Mouse (Mus musculus) intestine, embryonic 16.5 days (tissue): ENCODE data around the gene 9630041A04Rik. TPM values are rescaled to one million over a fixed set of nuclear protein-coding genes. Genes with fewer than 3 reads are reported as not detected.

Experiments used
- ATAC-seq: fragments of 200-750 bp; cut with Nextera tagmentation; 2 replicates; pipeline ENCODE4 v1.8.0; 2017; ENCODE audit warnings: moderate TSS enrichment, moderate library complexity
- H3K27ac ChIP-seq: fragments of 300-500 bp; sonication (generic); 2 replicates; pipeline ENCODE4 v1.5.1; 2014; ENCODE audit warnings: mild to moderate bottlenecking, low read length
- H3K27me3 ChIP-seq: fragments of 300-500 bp; sonication (generic); replicated peaks from 2 replicates; pipeline ENCODE4 v1.6.1; 2014; ENCODE audit warnings: low read length, control low read depth, mixed read lengths; ENCODE audit not compliant: control insufficient read depth, insufficient read depth
- H3K36me3 ChIP-seq: fragments of 300-500 bp; sonication (generic); 2 replicates; pipeline ENCODE4 v1.6.1; 2014; ENCODE audit warnings: low read length, control low read depth; ENCODE audit not compliant: control insufficient read depth, insufficient read depth
- H3K4me1 ChIP-seq: fragments of 300-500 bp; sonication (generic); 2 replicates; pipeline ENCODE4 v1.6.1; 2014; ENCODE audit warnings: low read length, control low read depth, mixed read lengths; ENCODE audit not compliant: control insufficient read depth, insufficient read depth
- H3K4me2 ChIP-seq: fragments of 300-500 bp; sonication (generic); 2 replicates; pipeline ENCODE4 v1.6.1; 2014; ENCODE audit warnings: low read depth, low read length, control low read depth
- H3K4me3 ChIP-seq: fragments of 300-500 bp; sonication (generic); 2 replicates; pipeline ENCODE4 v1.5.1; 2014; ENCODE audit warnings: mild to moderate bottlenecking, low read length
- H3K9ac ChIP-seq: fragments of 300-500 bp; sonication (generic); 2 replicates; pipeline ENCODE4 v1.6.1; 2014; ENCODE audit warnings: low read depth, low read length
- H3K9me3 ChIP-seq: fragments of 300-500 bp; sonication (generic); 2 replicates; pipeline ENCODE4 v1.6.1; 2016; ENCODE audit warnings: low read length, control low read depth; ENCODE audit not compliant: control insufficient read depth
- WGBS: fragments of 180-500 bp; shearing (Covaris S2); extraction: QIAGEN DNeasy Blood & Tissue Kit; methylation state at CpG from one replicate; pipeline ENCODE4 v1.1.7; 2014; 5-methylcytosine and 5-hydroxymethylcytosine counted together
- polyA plus RNA-seq: library from polyadenylated mRNA; unstranded; fragments of >200 nt; fragmentation: Nextera tagmentation; extraction: Ambion mirVana; gene quantifications from 2 replicates; pipeline ENCODE4 v1.2.1, GENCODE M21; 2015

Gene 9630041A04Rik
- polyA plus RNA-seq = not detected in 2 replicates

GRCm38 (mm10) chr9:101861596-101862471, at the start of gene 9630041A04Rik:
Gene 9630041A04Rik (plus strand): TSS chr9:101861841.
- Histone ChIP-seq H3K27ac (no peak within 1 kb of the TSS), H3K36me3 (no peaks in the 10 kb centered on the region), H3K4me3 (no peak within 1 kb of the TSS), H3K4me2 (no peak within 1 kb of the TSS), H3K27me3 (no peaks in the 10 kb centered on the region), H3K4me1 (peaks cover 4% of the 10 kb centered on the region; the same call in 1 of the 2 replicates), H3K9me3 (no peaks in the 10 kb centered on the region), H3K9ac (no peak within 1 kb of the TSS)
- ATAC-seq = no peak
- WGBS = 80% methylated on average over 15 of the region's 15 CpGs

DNA sequence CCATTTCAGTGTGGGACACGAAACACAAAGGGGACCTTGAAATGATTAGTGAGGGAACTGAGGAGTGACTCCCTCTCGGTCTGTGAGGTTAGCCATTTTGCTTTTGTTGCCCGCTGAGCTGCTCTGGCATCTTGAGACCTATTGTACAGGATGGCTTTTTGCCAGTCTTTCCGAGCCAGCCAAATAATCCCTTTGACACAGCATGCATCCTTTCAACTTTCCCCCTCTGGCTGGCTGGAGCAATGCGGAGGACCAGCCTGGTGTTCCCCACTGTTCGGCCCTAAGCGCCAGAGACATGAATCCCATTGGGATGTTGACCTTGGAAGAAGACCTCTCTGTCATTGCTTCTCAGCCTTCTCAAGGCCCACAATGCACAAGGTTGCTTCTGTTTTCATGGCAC, 37.7 kb upstream of the 9630041A04Rik start:
- 79% methylated on average over 7 of the region's 7 CpGs for WGBS
- Histone ChIP-seq H3K27ac (no peak overlapping the region), H3K36me3 (no peaks in the 10 kb centered on the region)

DNA sequence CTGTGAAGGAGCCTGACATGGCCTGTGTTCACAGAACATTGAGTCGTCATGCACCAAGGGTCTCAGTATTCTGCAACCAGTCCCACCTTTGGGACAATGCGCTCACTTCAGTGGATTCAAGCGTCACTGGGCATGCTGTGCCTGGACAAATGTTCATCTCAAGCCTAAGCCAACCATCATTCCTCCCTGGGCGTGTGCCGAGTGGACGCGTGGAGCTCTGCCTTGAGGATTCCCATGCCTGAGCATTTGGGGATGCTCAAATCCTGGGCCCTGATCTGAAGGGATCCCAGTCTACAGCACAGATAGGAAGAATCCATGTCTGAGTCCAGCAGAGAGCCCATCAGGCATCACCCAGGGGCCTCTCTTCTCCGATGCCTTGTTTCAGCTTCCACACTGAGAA, 36.0 kb upstream of the 9630041A04Rik start:
- H3K4me1 ChIP-seq = no peaks in the 10 kb centered on the region
- no peak for ATAC-seq
- no peaks in the 10 kb centered on the region for H3K27me3 ChIP-seq
- H3K27ac ChIP-seq = no peak overlapping the region
- H3K4me2 ChIP-seq = no peak overlapping the region
- no peaks in the 10 kb centered on the region for H3K9me3 ChIP-seq
- no peak overlapping the region for H3K9ac ChIP-seq
- no peaks in the 10 kb centered on the region for H3K36me3 ChIP-seq
- H3K4me3 ChIP-seq = no peak overlapping the region
- 91% methylated on average over 8 of the region's 8 CpGs for WGBS

More for the DNA sequence above, 37.7 kb upstream of the 9630041A04Rik start:
- H3K4me2 ChIP-seq = no peak overlapping the region
- H3K9me3 ChIP-seq = no peaks in the 10 kb centered on the region
- no peaks in the 10 kb centered on the region for H3K4me1 ChIP-seq
- no peak for ATAC-seq
- H3K27me3 ChIP-seq = no peaks in the 10 kb centered on the region
- no peak overlapping the region for H3K9ac ChIP-seq
- H3K4me3 ChIP-seq = no peak overlapping the region

- ATAC-seq = no peak
- H3K36me3 ChIP-seq = no peaks in the 10 kb centered on the region
- no peak overlapping the region for H3K4me2 ChIP-seq
- H3K27ac ChIP-seq = no peak overlapping the region
- no peak overlapping the region for H3K4me3 ChIP-seq
- no peaks in the 10 kb centered on the region for H3K27me3 ChIP-seq
- WGBS = 81% methylated on average over 2 of the region's 2 CpGs
- H3K4me1 ChIP-seq = no peaks in the 10 kb centered on the region
- no peak overlapping the region for H3K9ac ChIP-seq
- no peaks in the 10 kb centered on the region for H3K9me3 ChIP-seq
These were observed 28.0 kb upstream of the 9630041A04Rik start for GRCm38 (mm10) chr9:101833619-101834018.

- Histone ChIP-seq H3K27ac (no peak overlapping the region), H3K9ac (no peak overlapping the region), H3K27me3 (no peaks in the 10 kb centered on the region), H3K4me2 (no peak overlapping the region), H3K4me1 (no peaks in the 10 kb centered on the region), H3K9me3 (no peaks in the 10 kb centered on the region), H3K36me3 (no peaks in the 10 kb centered on the region), H3K4me3 (no peak overlapping the region)
- no peak for ATAC-seq
- WGBS = 90% methylated on average over 11 of the region's 11 CpGs
These were observed 20.5 kb upstream of the 9630041A04Rik start for GRCm38 (mm10) chr9:101841101-101841500.

DNA sequence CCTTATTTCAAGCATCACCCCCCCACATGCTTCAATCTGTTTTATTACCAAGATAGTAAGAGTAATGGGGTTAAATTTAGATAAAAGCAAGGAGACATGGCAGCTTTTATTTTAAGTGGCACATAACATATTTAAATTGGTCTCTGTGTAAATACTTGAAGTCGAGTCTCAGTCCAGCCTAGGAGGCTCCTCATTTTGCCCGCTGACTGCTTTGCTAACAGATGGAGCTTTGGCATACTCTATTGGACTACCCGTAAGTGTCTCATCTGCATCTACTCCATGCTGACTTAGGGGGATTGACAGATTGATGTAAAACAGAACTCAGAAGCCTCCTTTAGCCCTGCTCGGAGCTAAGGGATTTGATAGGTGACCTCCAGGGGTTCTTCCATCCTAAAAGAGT, 17.7 kb upstream of the 9630041A04Rik start:
- Histone ChIP-seq H3K4me1 (no peaks in the 10 kb centered on the region), H3K4me2 (no peak overlapping the region), H3K4me3 (no peak overlapping the region), H3K27ac (no peak overlapping the region), H3K27me3 (no peaks in the 10 kb centered on the region), H3K36me3 (no peaks in the 10 kb centered on the region), H3K9ac (no peak overlapping the region), H3K9me3 (no peaks in the 10 kb centered on the region)
- WGBS = 52% methylated on average over 4 of the region's 4 CpGs
- ATAC-seq = no peak

DNA sequence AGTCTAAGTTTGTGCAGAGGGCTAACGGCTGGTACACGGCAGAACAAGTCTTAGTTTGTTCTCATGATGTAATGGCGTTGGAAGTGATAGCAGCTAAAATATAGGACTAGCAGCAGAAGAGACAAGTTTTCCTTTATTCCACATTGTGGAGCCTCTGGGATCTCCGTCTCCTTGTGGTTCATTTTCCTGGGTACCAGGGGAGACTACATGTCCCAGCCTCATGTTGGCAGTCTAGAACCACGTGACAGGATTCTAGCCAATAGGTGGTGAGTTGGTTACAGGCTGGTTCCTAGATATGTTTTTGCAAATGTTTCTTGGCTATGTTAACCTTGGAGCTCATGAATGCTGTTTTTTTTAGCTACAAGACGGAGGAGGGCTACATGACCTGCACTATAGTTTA, 15.9 kb upstream of the 9630041A04Rik start:
- Histone ChIP-seq H3K27ac (no peak overlapping the region), H3K36me3 (no peaks in the 10 kb centered on the region), H3K9me3 (no peaks in the 10 kb centered on the region), H3K9ac (no peak overlapping the region), H3K4me1 (no peaks in the 10 kb centered on the region), H3K4me3 (no peak overlapping the region), H3K4me2 (no peak overlapping the region), H3K27me3 (no peaks in the 10 kb centered on the region)
- 70% methylated on average over 6 of the region's 6 CpGs for WGBS
- ATAC-seq = no peak

DNA sequence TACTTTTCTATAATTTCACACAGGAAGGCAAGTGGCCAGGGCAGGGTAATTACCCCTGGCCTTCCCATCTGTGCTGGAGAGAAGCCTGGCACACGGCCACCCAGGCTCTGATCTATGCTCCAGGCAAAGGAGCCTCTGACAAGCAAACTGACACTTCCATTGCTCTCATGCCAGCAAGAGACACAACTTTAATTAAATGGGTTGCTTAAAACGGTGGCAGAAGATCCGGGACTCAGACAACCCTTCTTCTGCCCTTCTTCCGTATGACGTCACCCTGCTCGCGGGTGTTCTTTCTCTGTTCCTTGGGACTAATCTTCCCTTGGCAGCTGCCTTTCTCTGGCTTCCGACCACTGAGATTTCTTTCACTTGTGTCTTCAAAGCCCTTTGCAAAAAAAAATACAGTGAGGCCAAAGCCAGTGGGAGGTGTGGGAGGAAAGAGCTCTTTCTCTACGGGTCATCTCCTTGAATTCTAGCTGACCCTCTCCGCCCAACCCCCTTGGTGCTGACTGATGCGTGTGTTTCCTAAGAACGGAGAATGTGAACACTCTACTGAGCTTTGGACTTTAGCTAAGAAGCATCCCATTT, 932 bp downstream of the 9630041A04Rik start:
- no peak overlapping the region for H3K27ac ChIP-seq
- no peaks in the 10 kb centered on the region for H3K9me3 ChIP-seq
- H3K4me2 ChIP-seq = no peak overlapping the region
- peaks cover 4% of the 10 kb centered on the region; the same call in 1 of the 2 replicates for H3K4me1 ChIP-seq
- H3K36me3 ChIP-seq = no peaks in the 10 kb centered on the region
- no peak overlapping the region for H3K9ac ChIP-seq
- H3K4me3 ChIP-seq = no peak overlapping the region
- WGBS = 58% methylated on average over 12 of the region's 12 CpGs
- ATAC-seq = no peak
- no peaks in the 10 kb centered on the region for H3K27me3 ChIP-seq

DNA sequence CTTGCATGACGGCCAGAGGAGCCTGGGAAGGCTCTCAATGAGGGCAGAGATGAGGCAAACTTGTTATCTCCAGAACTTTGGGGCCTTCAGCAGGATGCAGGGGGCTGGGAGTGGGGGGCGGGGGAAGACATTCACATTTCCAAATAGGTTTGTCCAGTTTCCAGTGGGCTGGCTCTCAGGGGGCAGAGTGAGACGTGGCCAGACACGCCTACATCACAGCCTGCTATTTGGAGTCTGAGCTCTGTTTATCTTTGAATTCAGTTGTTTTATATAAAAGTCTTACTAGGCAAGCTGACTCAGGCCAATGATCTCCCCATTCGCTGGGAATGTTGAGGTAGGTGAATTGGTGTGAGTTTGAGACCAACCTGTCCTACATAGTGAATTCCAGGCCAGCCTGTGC, 1.5 kb downstream of the 9630041A04Rik start:
- Histone ChIP-seq H3K4me2 (no peak overlapping the region), H3K36me3 (no peaks in the 10 kb centered on the region), H3K9ac (no peak overlapping the region), H3K27ac (no peak overlapping the region), H3K27me3 (no peaks in the 10 kb centered on the region), H3K4me1 (peaks cover 4% of the 10 kb centered on the region; the same call in 1 of the 2 replicates), H3K4me3 (no peak overlapping the region), H3K9me3 (no peaks in the 10 kb centered on the region)
- WGBS = 61% methylated on average over 5 of the region's 5 CpGs
- ATAC-seq = no peak
